Mouse (Mus musculus): ENCODE data around the gene Cbarp. TPM values are rescaled to one million over a fixed set of nuclear protein-coding genes. Genes with fewer than 3 reads are reported as not detected.
A peak's percentile ranks its signal among the peaks of the same experiment; 100 is the strongest.

Gene Cbarp
- polyA plus RNA-seq (2015; fragmentation: Nextera tagmentation; extraction: Ambion mirVana), result 91.9 and 93.0 TPM in 2 replicates

DNA sequence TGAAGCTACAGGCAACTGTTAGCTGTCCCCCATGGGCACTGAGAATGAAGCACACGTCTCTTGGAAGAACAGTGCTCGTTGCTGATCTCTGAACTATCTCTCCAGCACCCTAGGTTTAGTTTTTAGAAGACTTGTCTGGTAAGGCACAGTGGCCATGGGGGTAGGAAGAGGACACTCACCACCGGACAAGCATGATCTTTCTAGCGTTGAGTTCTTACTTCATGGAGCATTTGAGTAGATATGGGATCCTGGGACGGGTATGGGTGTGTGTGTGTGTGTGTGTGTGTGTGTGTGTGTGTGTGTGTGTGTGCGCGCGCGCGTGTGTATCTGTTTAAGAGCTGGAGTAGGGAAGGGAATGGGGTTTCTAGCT lies at the start of gene Cbarp:
Cbarp (minus strand) TSS at position 170 of the 370 bp plus-strand sequence.
- Histone ChIP-seq H3K4me2 (peak within 1 kb of the TSS; percentile 89), H3K9ac (replicated peaks) (peak within 1 kb of the TSS; percentile 41), H3K27ac (replicated peaks) (peak within 1 kb of the TSS; percentile 97), H3K4me3 (replicated peaks) (peak within 1 kb of the TSS; percentile 79), H3K4me1 (peaks cover 77% of the 10 kb centered on the region), H3K27me3 (replicated peaks) (no peaks in the 10 kb centered on the region), H3K36me3 (peaks cover 23% of the 10 kb centered on the region), H3K9me3 (replicated peaks) (no peaks in the 10 kb centered on the region)
- no peak for ATAC-seq (ENCODE audit: low FRiP score)
- 75% methylated on average over 10 of the region's 10 CpGs for WGBS

- peak overlapping the region; percentile 73 for H3K27ac ChIP-seq (replicated peaks)
- 0 out of 2 replicates have a peak, but pooled peaks cover 3% of the 10 kb centered on the region for H3K27me3 ChIP-seq (replicated peaks)
- peak overlapping the region; percentile 33 for H3K9ac ChIP-seq (replicated peaks)
- ATAC-seq (ENCODE audit: low FRiP score), result no peak
- peaks cover 20% of the 10 kb centered on the region for H3K36me3 ChIP-seq
- peak overlapping the region; percentile 57 for H3K4me2 ChIP-seq
- peaks cover 15% of the 10 kb centered on the region for H3K4me1 ChIP-seq
- peak overlapping the region; percentile 35 for H3K4me3 ChIP-seq (replicated peaks)
- 5% methylated on average over 21 of the region's 21 CpGs for WGBS
- H3K9me3 ChIP-seq (replicated peaks), result no peaks in the 10 kb centered on the region
These were observed 49.4 kb upstream of the Cbarp start for GRCm38 (mm10) chr10:80189999-80190398.

- Histone ChIP-seq H3K27me3 (replicated peaks) (0 out of 2 replicates have a peak, but pooled peaks cover 3% of the 10 kb centered on the region), H3K9ac (replicated peaks) (no peak overlapping the region), H3K4me3 (replicated peaks) (no peak overlapping the region), H3K9me3 (replicated peaks) (no peaks in the 10 kb centered on the region), H3K4me1 (peaks cover 15% of the 10 kb centered on the region), H3K4me2 (no peak overlapping the region), H3K27ac (replicated peaks) (no peak overlapping the region), H3K36me3 (peaks cover 20% of the 10 kb centered on the region)
- no peak for ATAC-seq (ENCODE audit: low FRiP score)
- 76% methylated on average over 15 of the region's 15 CpGs for WGBS
These were observed 47.9 kb upstream of the Cbarp start for GRCm38 (mm10) chr10:80188453-80189024.

- 90% methylated on average over 10 of the region's 10 CpGs for WGBS
- Histone ChIP-seq H3K4me2 (no peak overlapping the region), H3K4me1 (peaks cover 15% of the 10 kb centered on the region), H3K4me3 (replicated peaks) (no peak overlapping the region), H3K27ac (replicated peaks) (no peak overlapping the region), H3K9me3 (replicated peaks) (no peaks in the 10 kb centered on the region), H3K36me3 (peaks cover 20% of the 10 kb centered on the region), H3K27me3 (replicated peaks) (0 out of 2 replicates have a peak, but pooled peaks cover 3% of the 10 kb centered on the region), H3K9ac (replicated peaks) (no peak overlapping the region)
- no peak for ATAC-seq (ENCODE audit: low FRiP score)
These were observed 47.1 kb upstream of the Cbarp start for GRCm38 (mm10) chr10:80187739-80188138.

DNA sequence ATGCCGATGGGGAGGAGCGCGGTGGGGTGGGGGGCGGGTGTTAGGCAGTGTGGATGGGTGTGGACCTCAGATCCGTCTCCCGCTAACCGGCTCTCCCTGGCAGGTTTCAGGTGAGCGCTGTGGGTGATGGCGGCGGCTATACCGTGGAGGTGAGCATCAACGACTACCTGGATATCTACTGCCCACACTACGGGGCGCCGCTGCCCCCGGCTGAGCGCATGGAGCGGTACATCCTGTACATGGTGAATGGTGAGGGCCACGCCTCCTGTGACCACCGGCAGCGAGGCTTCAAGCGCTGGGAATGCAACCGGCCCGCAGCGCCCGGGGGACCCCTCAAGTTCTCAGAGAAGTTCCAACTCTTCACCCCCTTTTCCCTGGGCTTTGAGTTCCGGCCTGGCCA lies 46.0 kb upstream of the Cbarp start:
- H3K4me1 ChIP-seq, result peaks cover 24% of the 10 kb centered on the region
- H3K27ac ChIP-seq (replicated peaks), result no peak overlapping the region
- peaks cover 24% of the 10 kb centered on the region for H3K36me3 ChIP-seq
- H3K27me3 ChIP-seq (replicated peaks), result 0 out of 2 replicates have a peak, but pooled peaks cover 3% of the 10 kb centered on the region
- H3K4me2 ChIP-seq, result no peak overlapping the region
- WGBS, result 31% methylated on average over 27 of the region's 27 CpGs
- no peaks in the 10 kb centered on the region for H3K9me3 ChIP-seq (replicated peaks)
- no peak overlapping the region for H3K4me3 ChIP-seq (replicated peaks)
- no peak overlapping the region for H3K9ac ChIP-seq (replicated peaks)
- no peak for ATAC-seq (ENCODE audit: low FRiP score)

GRCm38 (mm10) chr10:80182547-80182946 lies 41.9 kb upstream of the Cbarp start:
- no peak for ATAC-seq (ENCODE audit: low FRiP score)
- H3K9me3 ChIP-seq (replicated peaks), result no peaks in the 10 kb centered on the region
- H3K9ac ChIP-seq (replicated peaks), result no peak overlapping the region
- H3K36me3 ChIP-seq, result peaks cover 11% of the 10 kb centered on the region
- no peak overlapping the region for H3K27ac ChIP-seq (replicated peaks)
- no peak overlapping the region for H3K4me2 ChIP-seq
- H3K4me3 ChIP-seq (replicated peaks), result no peak overlapping the region
- no peaks in the 10 kb centered on the region for H3K27me3 ChIP-seq (replicated peaks)
- peaks cover 32% of the 10 kb centered on the region for H3K4me1 ChIP-seq
- 92% methylated on average over 7 of the region's 7 CpGs for WGBS

GRCm38 (mm10) chr10:80180823-80181222 lies 40.2 kb upstream of the Cbarp start:
- peak overlapping the region; percentile 82 for H3K4me3 ChIP-seq (replicated peaks)
- WGBS, result 53% methylated on average over 5 of the region's 5 CpGs
- H3K4me1 ChIP-seq, result peaks cover 36% of the 10 kb centered on the region
- peaks cover 4% of the 10 kb centered on the region; the same call in 1 of the 2 replicates for H3K36me3 ChIP-seq
- H3K27me3 ChIP-seq (replicated peaks), result no peaks in the 10 kb centered on the region
- ATAC-seq (ENCODE audit: low FRiP score), result no peak
- no peaks in the 10 kb centered on the region for H3K9me3 ChIP-seq (replicated peaks)
- H3K4me2 ChIP-seq, result peak overlapping the region; percentile 81
- peak overlapping the region; percentile 91 for H3K9ac ChIP-seq (replicated peaks)
- H3K27ac ChIP-seq (replicated peaks), result peak overlapping the region; percentile 23; the same call in 1 of the 2 replicates

DNA sequence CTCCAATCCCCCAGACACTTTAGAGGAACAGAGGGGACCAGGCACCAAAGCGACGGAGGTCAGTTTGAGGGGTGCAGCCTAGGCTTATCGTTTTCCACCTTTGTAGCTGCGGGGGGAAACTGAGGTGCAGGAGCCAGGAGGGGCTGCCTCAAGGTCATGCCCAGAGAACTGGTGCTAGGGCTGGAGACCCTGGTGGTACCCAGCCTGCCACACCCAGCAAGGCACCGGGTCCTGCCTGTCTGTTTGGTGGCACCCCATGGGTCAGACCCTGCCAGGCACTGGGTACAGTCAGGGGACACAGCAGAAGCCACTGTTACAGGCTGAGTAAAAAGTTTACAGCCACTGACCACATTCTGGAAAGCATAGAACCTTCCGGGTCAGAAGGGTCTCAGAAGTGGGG lies 39.7 kb upstream of the Cbarp start:
- H3K9ac ChIP-seq (replicated peaks), result peak overlapping the region; percentile 91
- peak overlapping the region; percentile 82 for H3K4me3 ChIP-seq (replicated peaks)
- H3K9me3 ChIP-seq (replicated peaks), result no peaks in the 10 kb centered on the region
- no peak for ATAC-seq (ENCODE audit: low FRiP score)
- H3K27ac ChIP-seq (replicated peaks), result no peak overlapping the region
- no peaks in the 10 kb centered on the region for H3K27me3 ChIP-seq (replicated peaks)
- peaks cover 39% of the 10 kb centered on the region for H3K4me1 ChIP-seq
- peak overlapping the region; percentile 81 for H3K4me2 ChIP-seq
- H3K36me3 ChIP-seq, result peaks cover 4% of the 10 kb centered on the region; the same call in 1 of the 2 replicates
- WGBS, result 53% methylated on average over 6 of the region's 6 CpGs

DNA sequence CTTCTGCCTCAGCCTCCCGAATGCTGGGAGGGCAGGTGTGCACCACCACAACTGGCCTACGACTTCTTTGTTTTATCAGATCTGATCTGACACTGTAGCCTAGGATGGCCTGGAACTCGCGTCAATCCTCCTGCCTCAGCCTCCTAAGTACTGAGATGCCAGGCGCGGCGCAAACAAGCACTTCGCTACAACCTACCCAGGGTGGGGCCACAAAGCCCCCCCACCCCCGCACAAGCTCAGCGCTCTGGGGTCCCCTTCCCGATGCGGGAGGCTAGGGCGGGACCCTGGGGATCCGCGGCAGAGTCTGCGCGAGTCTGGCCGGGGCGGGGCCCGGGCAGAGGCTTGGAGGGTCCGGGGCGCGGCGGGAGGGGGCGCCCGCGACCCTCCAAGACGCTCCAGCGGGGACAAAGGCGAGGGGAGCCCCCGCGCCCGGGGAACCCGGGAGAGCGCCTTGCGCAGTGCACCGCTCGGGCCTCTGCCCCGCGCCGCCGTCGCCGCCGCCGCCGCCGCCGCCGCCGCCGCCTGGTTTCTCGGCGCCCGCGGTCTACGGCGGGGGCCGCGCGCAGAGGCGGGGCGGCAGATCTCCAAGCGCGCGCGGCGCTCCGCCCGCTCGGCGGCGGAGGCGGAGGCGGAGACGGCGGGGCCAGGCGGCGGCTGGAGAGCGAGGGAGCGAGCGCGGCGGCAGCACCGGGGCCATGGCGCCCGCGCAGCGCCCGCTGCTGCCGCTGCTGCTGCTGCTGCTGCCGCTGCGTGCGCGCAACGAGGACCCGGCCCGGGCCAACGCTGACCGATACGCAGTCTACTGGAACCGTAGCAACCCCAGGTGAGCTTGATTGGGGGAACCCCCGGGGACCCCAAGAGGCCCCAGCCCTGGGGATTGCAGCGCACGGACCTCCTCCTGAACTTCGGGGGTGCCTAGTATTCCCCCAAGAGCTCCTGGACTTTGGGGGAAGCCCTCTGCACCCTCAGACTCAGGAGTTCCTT lies 38.7 kb upstream of the Cbarp start, which contains the start of gene Efna2:
Efna2 (plus strand) TSS at position 415 of the 984 bp plus-strand sequence.
- peak; percentile 66 for ATAC-seq (ENCODE audit: low FRiP score)
- Histone ChIP-seq H3K4me3 (replicated peaks) (peak within 1 kb of the TSS; percentile 82), H3K27ac (replicated peaks) (peak within 1 kb of the TSS; percentile 80), H3K4me1 (peaks cover 41% of the 10 kb centered on the region), H3K27me3 (replicated peaks) (no peaks in the 10 kb centered on the region), H3K9ac (replicated peaks) (peak within 1 kb of the TSS; percentile 91), H3K36me3 (peaks cover 4% of the 10 kb centered on the region; the same call in 1 of the 2 replicates), H3K9me3 (replicated peaks) (no peaks in the 10 kb centered on the region), H3K4me2 (peak within 1 kb of the TSS; percentile 81)
- 2% methylated on average over 71 of the region's 106 CpGs for WGBS

- no peaks in the 10 kb centered on the region for H3K27me3 ChIP-seq (replicated peaks)
- H3K4me1 ChIP-seq, result peaks cover 49% of the 10 kb centered on the region
- H3K27ac ChIP-seq (replicated peaks), result no peak overlapping the region
- H3K9me3 ChIP-seq (replicated peaks), result no peaks in the 10 kb centered on the region
- peaks cover 4% of the 10 kb centered on the region; the same call in 1 of the 2 replicates for H3K36me3 ChIP-seq
- no peak overlapping the region for H3K9ac ChIP-seq (replicated peaks)
- H3K4me3 ChIP-seq (replicated peaks), result no peak overlapping the region
- H3K4me2 ChIP-seq, result no peak overlapping the region
- 66% methylated on average over 7 of the region's 7 CpGs for WGBS
- ATAC-seq (ENCODE audit: low FRiP score), result no peak
These were observed 37.0 kb upstream of the Cbarp start for GRCm38 (mm10) chr10:80177441-80178279.

Data from neural tube, embryonic 15.5 days (tissue).